Mouse (Mus musculus) layer of hippocampus, adult 11-12 months (tissue): ENCODE data around the gene Tigd3.
"Not testable (repeated sequence)": the region's sequence is repeated elsewhere in the genome, so short reads cannot be mapped to it uniquely, and the experiment has no call there.

Experiments
- DNase-seq: peaks from one replicate; pipeline ENCODE4 v3.0.0; 2022; ENCODE audit warnings: low spot score

Gene Tigd3

GRCm38 (mm10) chr19:5922119-5922942 lies 28.4 kb upstream of the Tigd3 start:
- no peak for DNase-seq

DNA sequence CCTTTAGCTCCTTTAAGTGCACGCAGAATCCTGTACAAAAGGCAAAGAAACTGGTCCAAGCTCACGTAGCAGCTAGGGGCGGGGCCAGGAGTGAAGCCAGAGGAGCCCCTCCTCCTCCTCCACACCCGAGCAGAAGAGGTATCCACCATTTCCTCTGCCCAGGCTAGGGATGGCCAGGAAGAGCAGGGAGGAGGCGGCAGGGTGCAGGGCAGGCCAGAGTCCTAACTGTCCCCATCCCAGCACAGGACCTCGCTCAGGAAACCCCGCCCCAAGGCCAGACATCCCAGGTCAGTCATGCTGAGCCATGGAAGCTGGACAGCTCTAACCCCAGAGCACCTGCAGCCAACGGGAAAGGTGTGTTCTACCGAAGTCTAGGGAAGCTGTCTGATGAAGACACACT lies 27.8 kb upstream of the Tigd3 start:
- no peak for DNase-seq

DNA sequence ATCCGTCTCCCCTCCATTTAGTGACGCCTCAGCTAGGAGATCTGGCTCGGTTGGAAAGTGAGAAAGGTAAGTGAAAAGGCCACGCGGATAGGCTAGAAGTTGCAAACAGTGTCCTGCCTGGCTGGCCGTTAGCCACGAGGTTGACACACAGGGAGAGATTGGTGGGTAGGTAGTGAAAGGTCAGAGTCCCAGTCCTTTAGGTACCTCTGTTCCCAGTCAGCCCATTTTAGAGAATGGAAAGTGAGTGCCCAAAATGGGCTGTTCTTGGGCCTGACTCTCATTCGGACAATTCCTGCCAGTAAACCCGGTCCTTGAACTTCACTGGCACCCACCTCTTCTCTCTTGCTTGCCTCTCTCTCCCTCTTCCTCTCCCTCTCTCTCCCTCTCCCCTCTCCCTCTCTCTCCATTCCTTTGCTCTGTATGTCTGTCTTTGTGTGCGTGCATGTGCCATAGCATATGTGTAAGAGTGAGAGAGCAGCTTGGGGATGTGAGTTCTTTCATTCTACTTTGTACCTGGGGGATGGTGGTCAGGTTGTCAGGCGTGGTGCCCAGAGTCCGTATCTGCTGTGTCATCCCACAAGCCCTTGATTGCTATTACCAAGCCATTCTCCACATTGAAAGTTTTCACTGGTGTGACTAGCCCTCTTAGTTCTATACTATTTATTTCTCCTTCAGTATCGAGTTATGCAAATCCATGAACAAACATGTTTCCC lies 19.2 kb upstream of the Tigd3 start, which contains the start of gene Dpf2:
Dpf2 (minus strand) TSS at position 4 of the 713 bp plus-strand sequence.
- no peak for DNase-seq

- DNase-seq = peak; percentile 99
Measured at GRCm38 (mm10) chr19:5912103-5913006, 18.4 kb upstream of the Tigd3 start.

DNA sequence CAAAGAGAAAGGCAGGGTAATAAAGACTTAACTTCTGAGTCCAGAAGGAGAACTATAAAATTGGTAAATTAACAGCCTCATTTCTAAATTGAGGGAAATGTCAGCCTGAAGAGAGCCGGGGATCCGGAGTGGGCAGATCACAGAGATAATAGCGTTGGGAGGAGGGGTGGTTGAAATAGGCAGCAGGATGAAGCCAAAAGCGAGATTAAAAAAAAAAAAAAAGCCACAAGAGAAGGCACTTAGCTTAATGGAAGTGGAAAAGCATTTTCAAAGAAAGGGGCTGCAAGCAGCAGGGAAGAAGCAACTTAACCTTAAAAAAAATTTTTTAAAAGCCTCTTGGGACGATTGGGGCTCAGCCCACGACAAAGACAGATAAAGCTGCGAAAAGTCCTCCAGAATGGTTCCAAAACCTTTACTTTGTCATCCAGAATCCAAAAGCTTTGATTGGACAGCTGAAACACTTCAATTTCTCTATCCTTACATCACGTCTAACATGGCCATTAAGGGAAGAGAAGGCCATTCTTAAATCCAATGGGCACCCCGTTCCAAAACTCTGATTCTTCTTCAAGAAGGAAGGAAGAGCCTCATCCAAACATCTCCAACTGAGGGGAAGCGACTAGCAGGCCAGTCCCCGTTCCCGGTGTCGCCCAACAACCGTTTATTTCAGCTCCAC lies 17.6 kb upstream of the Tigd3 start:
- DNase-seq = no peak

DNA sequence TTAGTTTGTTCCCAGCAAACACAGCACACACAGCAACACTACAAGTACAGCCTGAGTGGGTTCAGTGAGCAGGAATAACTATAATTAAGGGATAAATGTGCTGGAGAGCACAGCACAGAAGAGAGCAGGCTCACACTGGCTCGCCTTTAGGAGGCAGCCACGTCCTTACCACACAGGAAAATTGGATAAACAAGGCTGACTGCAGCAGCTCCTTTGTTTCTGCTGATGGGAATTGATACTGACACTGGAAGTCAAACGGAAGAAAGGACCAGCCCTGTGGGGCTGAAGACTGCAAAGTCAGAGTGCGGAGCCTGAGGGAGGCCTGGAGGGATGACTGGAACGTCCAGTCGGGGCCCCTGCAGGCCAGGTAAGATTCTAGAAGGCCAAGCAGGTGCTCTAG lies 16.3 kb upstream of the Tigd3 start:
- DNase-seq = no peak

- no peak for DNase-seq
Measured at GRCm38 (mm10) chr19:5907275-5907674, 13.3 kb upstream of the Tigd3 start.

DNA sequence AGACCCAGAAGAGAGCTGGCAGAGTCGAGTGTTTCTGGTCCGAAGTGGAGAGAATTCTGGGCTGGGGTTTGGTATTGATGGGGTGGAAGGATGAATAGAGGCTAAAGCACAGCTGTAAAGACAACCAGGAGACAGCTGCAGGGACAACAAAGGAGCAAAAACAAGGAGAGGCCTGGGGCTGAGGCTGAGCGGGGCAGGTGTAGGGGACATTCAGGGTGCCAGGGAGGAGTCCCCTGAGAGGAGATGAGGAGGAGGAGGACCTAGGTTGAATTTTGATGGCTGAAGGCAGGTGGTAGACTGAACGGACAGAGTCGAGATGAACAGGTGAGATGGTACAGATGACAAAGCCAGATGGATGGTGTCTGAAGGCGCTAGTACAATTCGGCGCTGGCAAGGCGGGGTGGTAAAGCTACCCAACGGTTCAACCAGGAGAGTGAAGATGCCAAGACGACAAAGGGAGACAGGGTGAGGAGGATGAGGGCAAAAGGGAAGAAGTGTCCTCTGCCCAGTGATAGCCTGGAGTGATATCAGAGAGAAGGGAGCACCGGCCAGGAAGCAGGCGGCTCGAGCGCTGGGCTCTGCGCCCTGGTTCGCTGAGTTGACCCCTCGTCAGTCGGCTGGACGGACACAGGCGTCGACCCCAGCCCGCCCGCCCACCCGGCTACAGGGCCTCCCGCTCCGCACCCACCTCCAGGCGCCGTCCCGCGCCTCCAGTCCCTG lies 507 bp downstream of the Tigd3 start:
- DNase-seq = no peak

DNA sequence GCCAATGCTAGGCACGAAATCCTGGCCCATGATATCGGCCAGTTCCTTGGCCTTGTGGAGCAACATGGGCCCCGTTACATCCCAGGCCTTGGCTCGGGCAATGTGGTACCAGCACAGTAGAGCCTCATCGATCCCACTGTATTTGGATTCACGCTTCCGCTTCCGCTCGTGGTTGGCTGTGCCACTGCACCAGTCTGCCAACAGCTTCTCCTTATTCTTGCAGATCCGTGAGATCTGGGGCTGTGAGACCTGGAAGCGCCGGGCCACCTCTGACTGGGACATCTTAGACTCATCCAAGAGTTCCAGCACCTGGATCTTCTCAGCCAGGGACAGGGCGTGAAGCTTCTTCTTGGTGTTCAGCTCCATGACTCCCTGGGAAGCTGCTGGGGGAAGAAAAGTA lies 1.2 kb downstream of the Tigd3 start:
- no peak for DNase-seq

GRCm38 (mm10) chr19:5892262-5892661 lies 1.7 kb downstream of the Tigd3 start:
- DNase-seq = no peak

- no peak for DNase-seq
Measured at GRCm38 (mm10) chr19:5891521-5892258, 2.3 kb downstream of the Tigd3 start.

- no peak for DNase-seq
Measured at GRCm38 (mm10) chr19:5889211-5889610, 4.7 kb downstream of the Tigd3 start.

GRCm38 (mm10) chr19:5887234-5887815 lies 6.6 kb downstream of the Tigd3 start:
- DNase-seq = no peak

DNA sequence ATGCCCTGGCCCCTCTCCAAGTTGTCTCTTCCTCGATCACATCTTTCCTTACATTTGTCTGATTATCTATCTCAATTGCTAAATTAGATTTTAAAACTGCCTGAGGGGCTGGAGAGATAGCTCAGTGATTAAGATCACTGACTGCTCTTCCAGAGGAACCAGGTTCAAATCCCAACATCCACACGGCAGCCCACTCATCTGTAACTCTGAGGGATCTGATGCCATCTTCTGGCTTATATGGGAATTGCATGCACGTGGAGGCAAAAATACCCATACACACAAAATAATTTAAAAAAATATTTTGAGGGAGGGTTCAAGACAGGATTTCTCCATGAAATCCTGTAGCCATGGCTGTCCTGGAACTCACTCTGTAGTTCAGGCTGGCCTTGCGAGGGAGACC lies 8.1 kb downstream of the Tigd3 start:
- no peak for DNase-seq

- no peak for DNase-seq
Measured at GRCm38 (mm10) chr19:5883935-5884334, 10.0 kb downstream of the Tigd3 start.

DNA sequence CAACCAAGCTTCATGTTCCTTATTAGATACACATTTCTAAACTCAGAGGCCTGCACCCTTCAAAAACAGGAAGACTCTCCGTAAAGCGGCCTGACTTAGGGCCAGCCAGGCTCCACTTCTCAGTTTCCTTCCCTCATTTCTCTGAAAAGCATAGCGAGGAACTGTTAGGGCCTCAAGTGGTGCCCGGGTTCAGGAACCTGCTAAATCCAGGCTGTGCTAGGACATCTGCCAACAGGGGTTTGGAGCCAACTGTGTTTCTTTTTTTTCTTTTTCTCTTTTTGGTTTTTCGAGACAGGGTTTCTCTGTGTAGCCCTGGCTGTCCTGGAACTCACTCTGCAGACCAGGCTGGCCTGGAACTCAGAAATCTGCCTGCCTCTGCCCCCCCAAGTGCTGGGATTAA lies 11.9 kb downstream of the Tigd3 start:
- not testable (repeated sequence) for DNase-seq

DNA sequence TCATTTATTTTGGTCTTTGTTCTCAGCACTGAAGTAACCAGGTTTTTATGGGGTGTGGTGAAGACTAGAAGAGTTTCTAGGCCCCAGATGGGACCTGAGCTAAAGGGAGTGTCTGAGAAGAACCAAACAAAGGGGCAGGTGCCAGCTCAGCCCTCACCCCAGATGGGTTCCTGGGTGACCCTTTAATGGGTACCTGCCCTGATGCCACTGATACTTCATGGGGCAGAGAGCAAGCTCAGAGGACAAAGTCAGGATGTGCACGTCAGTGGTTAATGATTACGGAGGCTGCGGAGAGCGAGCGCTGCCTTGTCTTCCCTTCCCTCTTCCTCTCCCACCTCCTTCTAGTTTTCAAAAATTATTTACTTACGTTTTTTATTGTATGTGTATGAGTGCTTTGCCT lies 12.8 kb downstream of the Tigd3 start:
- DNase-seq = no peak

GRCm38 (mm10) chr19:5879735-5880134 lies 14.2 kb downstream of the Tigd3 start:
- DNase-seq = no peak

DNA sequence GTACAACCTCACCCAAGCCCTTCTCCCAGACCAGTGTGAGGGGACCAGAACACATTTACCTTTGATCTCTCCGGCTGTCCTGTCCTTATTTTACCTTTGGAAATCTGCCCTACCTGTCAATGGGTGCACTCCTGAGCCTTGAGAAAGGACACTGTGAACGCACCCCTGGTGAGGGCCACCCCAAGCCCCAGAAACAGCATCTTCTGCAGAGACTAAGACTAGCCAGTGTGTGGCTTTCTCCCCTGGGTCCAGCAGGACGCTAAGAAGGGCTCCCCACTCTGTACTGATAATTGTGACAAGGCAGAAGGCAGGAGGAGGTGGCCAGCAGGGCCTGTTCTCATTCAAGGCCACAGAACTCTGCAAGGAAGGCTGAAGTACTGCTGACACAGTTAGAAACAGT lies 15.0 kb downstream of the Tigd3 start:
- no peak for DNase-seq

DNA sequence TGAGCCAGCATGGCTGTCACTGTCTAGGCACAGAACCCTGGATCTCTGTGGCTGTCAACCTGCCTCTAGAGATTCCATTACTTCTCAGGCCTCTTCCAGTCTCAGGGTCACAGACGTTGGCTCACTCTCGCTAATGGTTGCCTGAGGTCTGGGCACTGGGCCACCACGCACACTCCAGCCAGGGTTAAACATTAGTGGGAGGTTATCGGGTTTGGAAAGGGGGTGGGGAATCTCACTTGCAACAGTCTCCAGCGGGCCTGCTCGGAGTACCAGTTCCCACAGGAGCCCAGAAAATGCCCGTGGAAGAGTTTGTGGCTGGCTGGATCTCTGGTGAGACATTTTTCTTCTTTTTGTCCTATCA lies 15.6 kb downstream of the Tigd3 start:
- DNase-seq = no peak
